ENCODE assay signal across 29 mouse cellular contexts in genomic region chr12:116086951-116087600, GRCm38 (mm10).
"Had no signal": no experiment of that assay in that cellular context is flagged by ENCODE, and none has a peak within 500 bp of the region (broad histone marks: within the 10 kb centered on the region; RNA-seq: fewer than 3 reads in every experiment).

No protein-coding gene starts in this region.

- H3K27me3 ChIP-seq: heart, embryonic 13.5 days; heart, embryonic 15.5 days; hindbrain, embryonic 12.5 days; intestine, embryonic 15.5 days; kidney, embryonic 15.5 days; limb, embryonic 12.5 days; liver, embryonic 13.5 days; liver, embryonic 15.5 days had no signal

- H3K4me1 ChIP-seq: heart, embryonic 13.5 days; heart, embryonic 15.5 days; hindbrain, embryonic 10.5 days; hindbrain, embryonic 12.5 days; intestine, embryonic 15.5 days; kidney, embryonic 15.5 days; limb, embryonic 10.5 days; limb, embryonic 12.5 days; liver, embryonic 13.5 days; liver, embryonic 15.5 days had no signal

- H3K4me2 ChIP-seq: heart, embryonic 11.5 days; heart, embryonic 13.5 days; heart, embryonic 15.5 days; hindbrain, embryonic 12.5 days; hindbrain, embryonic 14.5 days; intestine, embryonic 15.5 days; kidney, embryonic 15.5 days; limb, embryonic 12.5 days; liver, embryonic 11.5 days; liver, embryonic 13.5 days; liver, embryonic 15.5 days had no signal

- ATAC-seq: hindbrain, embryonic 16.5 days; inflammation-experienced regulatory T-cells, adult 6 months; intestine, embryonic 15.5 days; liver, postnatal 0 days had no signal

- H3K9ac ChIP-seq: heart, embryonic 13.5 days; heart, embryonic 15.5 days; hindbrain, embryonic 12.5 days; hindbrain, embryonic 14.5 days; intestine, embryonic 15.5 days; kidney, embryonic 15.5 days; limb, embryonic 12.5 days; liver, embryonic 13.5 days; liver, embryonic 15.5 days; liver, postnatal 0 days had no signal

- H3K4me3 ChIP-seq: gastrocnemius, adult 2 months; heart, embryonic 13.5 days; heart, embryonic 15.5 days; hindbrain, embryonic 10.5 days; hindbrain, embryonic 12.5 days; intestine, embryonic 15.5 days; kidney, embryonic 15.5 days; limb, embryonic 10.5 days; limb, embryonic 12.5 days; liver, embryonic 13.5 days; liver, embryonic 15.5 days had no signal

- H3K9me3 ChIP-seq: heart, embryonic 13.5 days; heart, embryonic 15.5 days; hindbrain, embryonic 10.5 days; hindbrain, embryonic 12.5 days; intestine, embryonic 15.5 days; kidney, embryonic 15.5 days; limb, embryonic 10.5 days; limb, embryonic 12.5 days; liver, embryonic 13.5 days; liver, embryonic 15.5 days had no signal

- DNase-seq: gastrocnemius, adult 2 months; gastrocnemius, postnatal 10 days; gastrocnemius, postnatal 25 days; heart, postnatal 4 days; kidney, adult 11 months; kidney, adult 2 months; kidney, adult 9 months; kidney, postnatal 14 days; kidney, postnatal 36 days; layer of hippocampus, adult 9-11 months; layer of hippocampus, postnatal 36 days; liver; liver, embryonic 13.5 days; liver, postnatal 0 days had no signal

- H3K27ac ChIP-seq: gastrocnemius, adult 2 months; heart, embryonic 13.5 days; heart, embryonic 15.5 days; hindbrain, embryonic 10.5 days; hindbrain, embryonic 12.5 days; hindbrain, embryonic 14.5 days; intestine, embryonic 15.5 days; kidney, embryonic 15.5 days; kidney, postnatal 0 days; limb, embryonic 10.5 days; limb, embryonic 12.5 days; liver, embryonic 13.5 days; liver, embryonic 15.5 days had no signal

- H3K36me3 ChIP-seq: heart, embryonic 13.5 days; heart, embryonic 15.5 days; hindbrain, embryonic 10.5 days; hindbrain, embryonic 12.5 days; intestine, embryonic 15.5 days; kidney, embryonic 15.5 days; limb, embryonic 10.5 days; limb, embryonic 12.5 days; liver, embryonic 13.5 days; liver, embryonic 15.5 days had no signal
